Mouse (Mus musculus): ENCODE measurements around the gene Golph3.

DNA sequence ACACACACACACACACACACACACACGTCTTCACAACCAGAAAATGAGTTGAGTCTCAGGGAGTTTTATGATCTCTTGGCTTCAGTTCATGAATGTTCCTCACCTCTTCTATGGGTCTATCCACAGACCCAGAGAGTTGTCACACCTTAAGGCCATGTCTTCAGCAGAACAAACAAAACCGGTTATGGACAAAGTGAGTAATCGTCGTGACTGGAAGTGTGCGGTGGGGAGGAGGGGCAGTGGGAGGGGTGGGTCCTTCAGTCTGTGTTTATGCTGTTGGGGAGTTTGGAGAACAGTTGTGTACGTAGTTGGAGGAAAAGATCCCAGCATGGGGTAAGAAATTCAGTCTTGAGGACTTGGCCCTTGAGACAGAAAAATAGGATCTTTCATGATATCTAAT is 75.8 kb downstream of the Golph3 start:
- TF ChIP-seq CTCF (IDR thresholded peaks at IDR 0.05; ENCODE audit: control insufficient read depth, insufficient read depth, insufficient read length) (no peak), USF1 (IDR thresholded peaks at IDR 0.05; ENCODE audit: low read depth) (no peak), MAX (IDR thresholded peaks at IDR 0.05) (no peak)
